Mouse (Mus musculus): ENCODE results near the gene Glra4. TPM values are rescaled to one million over a fixed set of nuclear protein-coding genes. Genes with fewer than 3 reads are reported as not detected.
"Not testable (repeated sequence)": the region's sequence is repeated elsewhere in the genome, so short reads cannot be mapped to it uniquely, and the experiment has no call there.

Glra4 gene
- polyA plus RNA-seq, 1 experiment from 2014 or later, result not detected

GRCm38 (mm10) chrX:136732016-136732415, 47.9 kb downstream of the Glra4 start:
- Histone ChIP-seq H3K4me1 (replicated peaks) (no peaks in the 10 kb centered on the region), H3K27me3 (no peaks in the 10 kb centered on the region), H3K27ac (replicated peaks) (no peak overlapping the region), H3K9ac (no peak overlapping the region), H3K36me3 (replicated peaks) (peaks cover 19% of the 10 kb centered on the region), H3K4me3 (replicated peaks) (no peak overlapping the region), H3K4me2 (no peak overlapping the region), H3K9me3 (replicated peaks) (no peaks in the 10 kb centered on the region)
- no peak for ATAC-seq (ENCODE audit: insufficient read depth)
- WGBS (ENCODE audit: insufficient replicate concordance), result 67% methylated on average over 4 of the region's 4 CpGs

DNA sequence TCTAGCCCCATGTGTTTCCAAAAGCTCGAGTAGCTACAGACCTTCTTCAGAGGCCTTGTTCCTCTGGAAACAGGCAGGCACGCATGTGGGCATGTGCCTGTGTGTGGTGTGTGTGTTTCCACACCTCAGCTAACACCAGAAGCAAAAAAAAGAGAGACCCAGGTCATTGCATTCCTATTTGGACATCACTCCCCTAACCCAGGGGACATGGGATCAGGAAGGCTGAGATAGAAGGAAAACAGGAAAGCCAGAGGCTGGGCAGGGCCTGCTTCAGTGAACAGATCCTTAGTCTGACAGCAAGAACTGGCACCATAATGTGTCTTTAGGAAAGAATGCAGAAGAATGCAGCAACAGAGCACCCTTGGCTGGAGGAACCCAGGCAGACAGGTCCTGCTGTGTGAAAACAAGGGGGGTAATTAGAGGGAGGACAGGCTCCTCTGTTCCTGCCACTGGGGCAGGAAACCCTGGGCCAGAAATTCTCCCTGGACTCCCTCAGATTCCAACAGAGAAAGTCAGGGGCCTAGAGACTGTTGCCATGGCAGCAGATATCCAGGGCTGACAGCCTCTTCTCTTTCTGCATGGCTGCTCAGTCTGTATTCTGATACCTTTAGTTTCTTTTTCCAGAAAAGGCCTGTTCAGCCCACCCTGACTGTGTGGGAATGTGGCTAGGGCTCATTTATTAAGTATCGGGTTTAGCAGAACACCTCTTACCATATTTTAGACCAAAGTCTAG, 65.0 kb downstream of the Glra4 start:
- 44% methylated on average over 3 of the region's 3 CpGs for WGBS (ENCODE audit: insufficient replicate concordance)
- not testable (repeated sequence) for H3K36me3 ChIP-seq (replicated peaks); H3K27ac ChIP-seq (replicated peaks); H3K4me2 ChIP-seq; ATAC-seq (ENCODE audit: insufficient read depth); H3K9me3 ChIP-seq (replicated peaks); H3K27me3 ChIP-seq; H3K4me3 ChIP-seq (replicated peaks); H3K9ac ChIP-seq; H3K4me1 ChIP-seq (replicated peaks)

DNA sequence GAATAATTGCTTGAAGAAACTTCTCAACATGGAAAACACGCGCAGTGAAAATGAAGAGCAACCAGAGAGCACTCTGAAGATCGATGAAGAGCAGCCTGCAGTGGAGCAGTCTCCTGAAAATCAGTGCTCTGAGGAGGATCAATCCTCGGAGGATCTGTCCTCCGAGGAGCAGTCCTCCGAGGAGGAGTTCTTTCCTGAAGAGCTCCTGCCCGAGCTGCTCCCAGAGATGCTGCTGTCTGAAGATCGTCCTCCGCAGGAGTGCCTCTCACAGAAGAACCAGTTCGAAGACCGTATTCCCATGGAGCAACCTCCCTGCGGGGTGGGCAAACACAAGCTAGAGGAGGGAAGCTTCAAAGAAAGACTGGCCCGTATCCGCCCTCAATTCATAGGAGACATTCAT, 71.2 kb downstream of the Glra4 start:
- no peaks in the 10 kb centered on the region for H3K9me3 ChIP-seq (replicated peaks)
- WGBS (ENCODE audit: insufficient replicate concordance), result 27% methylated on average over 14 of the region's 14 CpGs
- H3K4me1 ChIP-seq (replicated peaks), result no peaks in the 10 kb centered on the region
- no peak for ATAC-seq (ENCODE audit: insufficient read depth)
- H3K36me3 ChIP-seq (replicated peaks), result no peaks in the 10 kb centered on the region
- no peak overlapping the region for H3K9ac ChIP-seq
- H3K4me2 ChIP-seq, result peak overlapping the region; percentile 57
- no peak overlapping the region for H3K27ac ChIP-seq (replicated peaks)
- H3K27me3 ChIP-seq, result no peaks in the 10 kb centered on the region; the same call in 1 of the 2 replicates
- H3K4me3 ChIP-seq (replicated peaks), result peak overlapping the region; percentile 48

GRCm38 (mm10) chrX:136708168-136708681, 71.7 kb downstream of the Glra4 start:
- Histone ChIP-seq H3K27ac (replicated peaks) (no peak overlapping the region), H3K4me1 (replicated peaks) (no peaks in the 10 kb centered on the region), H3K4me2 (peak overlapping the region; percentile 57), H3K36me3 (replicated peaks) (no peaks in the 10 kb centered on the region), H3K9me3 (replicated peaks) (no peaks in the 10 kb centered on the region), H3K4me3 (replicated peaks) (peak overlapping the region; percentile 48), H3K9ac (peak overlapping the region; percentile 25; the same call in 1 of the 2 replicates), H3K27me3 (no peaks in the 10 kb centered on the region; the same call in 1 of the 2 replicates)
- WGBS (ENCODE audit: insufficient replicate concordance), result 9% methylated on average over 18 of the region's 18 CpGs
- ATAC-seq (ENCODE audit: insufficient read depth), result 0 out of 2 replicates have a peak, but pooled peaks have one; percentile 25

Other genes with a start within 250 kb of the Glra4 start
- gene Kir3dl2, start 236.1 kb downstream of the Glra4 start, polyA plus RNA-seq (2015; fragmentation: Nextera tagmentation; extraction: Ambion mirVana), result not detected in 2 replicates
- 0.67 and 0.76 TPM in 2 replicates for gene Tceal3, start 189.3 kb downstream of the Glra4 start, polyA plus RNA-seq (2015; fragmentation: Nextera tagmentation; extraction: Ambion mirVana)
- 0.78 and 0.97 TPM in 2 replicates for gene Tceal1, start 72.2 kb downstream of the Glra4 start, polyA plus RNA-seq (2015; fragmentation: Nextera tagmentation; extraction: Ambion mirVana)
- 174 and 179 TPM in 2 replicates for gene Morf4l2, start 36.5 kb downstream of the Glra4 start, polyA plus RNA-seq (2015; fragmentation: Nextera tagmentation; extraction: Ambion mirVana)
- 0.30 and 0.46 TPM in 2 replicates for gene Plp1, start 42.5 kb upstream of the Glra4 start, polyA plus RNA-seq (2015; fragmentation: Nextera tagmentation; extraction: Ambion mirVana)
- not detected in 2 replicates for gene Rab9b, start 88.6 kb upstream of the Glra4 start, polyA plus RNA-seq (2015; fragmentation: Nextera tagmentation; extraction: Ambion mirVana)
- not detected in 2 replicates for gene H2bfm, start 147.2 kb upstream of the Glra4 start, polyA plus RNA-seq (2015; fragmentation: Nextera tagmentation; extraction: Ambion mirVana)
- 6.1 and 6.7 TPM in 2 replicates for gene Tmsb15b2, start 195.4 kb upstream of the Glra4 start, polyA plus RNA-seq (2015; fragmentation: Nextera tagmentation; extraction: Ambion mirVana)
- 0.52 TPM in 1 of 2 replicates, not detected in the other for gene Tmsb15l, start 196.7 kb upstream of the Glra4 start, polyA plus RNA-seq (2015; fragmentation: Nextera tagmentation; extraction: Ambion mirVana)
- gene Tmsb15b1, start 196.7 kb upstream of the Glra4 start, polyA plus RNA-seq (2015; fragmentation: Nextera tagmentation; extraction: Ambion mirVana), result 2.9 and 3.3 TPM in 2 replicates
- 0.16 and 0.33 TPM in 2 replicates for gene Zcchc18, start 213.0 kb upstream of the Glra4 start, polyA plus RNA-seq (2015; fragmentation: Nextera tagmentation; extraction: Ambion mirVana)